Mouse (Mus musculus) limb, embryonic 14.5 days (tissue): ENCODE measurements at regions not wholly inside any gene's neighbourhood (a gene's known extent, or its start where the extent isn't known, plus 50 kb on each side); places are given as distances from the start of the nearest gene placed in this dataset.

Source experiments
- ATAC-seq: fragments of 200-750 bp; cut with Nextera tagmentation; 2 replicates; pipeline ENCODE4 v1.8.0; 2017; ENCODE audit warnings: low read depth, moderate number of reproducible peaks, moderate TSS enrichment; ENCODE audit not compliant: low FRiP score
- DNase-seq: peaks from one replicate; pipeline ENCODE4 v3.0.0-alpha.2; 2015; ENCODE audit warnings: low spot score
- H3K27ac ChIP-seq: fragments of 300-500 bp; sonication (generic); replicated peaks from 2 replicates; pipeline ENCODE4 v1.5.1; 2014; ENCODE audit warnings: low read depth, mild to moderate bottlenecking, low read length, moderate library complexity, mixed read lengths
- H3K27me3 ChIP-seq: fragments of 300-500 bp; sonication (generic); 2 replicates; pipeline ENCODE4 v1.6.1; 2014; ENCODE audit warnings: low read length, mixed read lengths; ENCODE audit not compliant: control insufficient read depth, insufficient read depth
- H3K36me3 ChIP-seq: fragments of 300-500 bp; sonication (generic); 2 replicates; pipeline ENCODE4 v1.6.1; 2014; ENCODE audit warnings: mild to moderate bottlenecking, low read length, moderate library complexity, mixed read lengths; ENCODE audit not compliant: control insufficient read depth, insufficient read depth
- H3K4me1 ChIP-seq: fragments of 300-500 bp; sonication (generic); 2 replicates; pipeline ENCODE4 v1.6.1; 2014; ENCODE audit warnings: antibody characterized with exemption, low read length, mixed read lengths; ENCODE audit not compliant: control insufficient read depth, insufficient read depth
- H3K4me2 ChIP-seq: fragments of 300-500 bp; sonication (generic); replicated peaks from 2 replicates; pipeline ENCODE4 v1.6.1; 2014; ENCODE audit warnings: low read depth, mild to moderate bottlenecking, low read length, moderate library complexity; ENCODE audit not compliant: severe bottlenecking
- H3K4me3 ChIP-seq: fragments of 300-500 bp; sonication (generic); replicated peaks from 2 replicates; pipeline ENCODE4 v1.5.1; 2014; ENCODE audit warnings: low read length
- H3K9ac ChIP-seq: fragments of 300-500 bp; sonication (generic); 2 replicates; pipeline ENCODE4 v1.6.1; 2014; ENCODE audit warnings: mild to moderate bottlenecking, low read depth, low read length, moderate library complexity; ENCODE audit not compliant: severe bottlenecking
- H3K9me3 ChIP-seq: fragments of 300-500 bp; sonication (generic); 2 replicates; pipeline ENCODE4 v1.6.1; 2016; ENCODE audit warnings: low read length; ENCODE audit not compliant: control insufficient read depth
- POLR2A ChIP-seq: fragments of 200-500 bp; IDR thresholded peaks from 2 replicates; pipeline ENCODE4 v1.8.0; 2012; ENCODE audit warnings: inconsistent platforms, mild to moderate bottlenecking, moderate library complexity, borderline replicate concordance; ENCODE audit not compliant: insufficient read depth, insufficient read length; ENCODE audit errors: extremely low read depth
- WGBS: fragments of 180-500 bp; shearing (Covaris S2); extraction: QIAGEN DNeasy Blood & Tissue Kit; methylation state at CpG from one replicate; pipeline ENCODE4 v1.1.7; 2014; 5-methylcytosine and 5-hydroxymethylcytosine counted together

GRCm38 (mm10) chr13:82899686-82900085 is 604.1 kb upstream of the Mef2c start:
- H3K36me3 ChIP-seq, result no peaks in the 10 kb centered on the region
- no peak overlapping the region for H3K4me3 ChIP-seq
- no peaks in the 10 kb centered on the region for H3K9me3 ChIP-seq
- 65% methylated on average over 4 of the region's 4 CpGs for WGBS
- DNase-seq, result no peak
- H3K4me1 ChIP-seq, result no peaks in the 10 kb centered on the region
- TF ChIP-seq POLR2A, result no peak
- H3K9ac ChIP-seq, result no peak overlapping the region
- no peaks in the 10 kb centered on the region for H3K27me3 ChIP-seq
- no peak overlapping the region for H3K27ac ChIP-seq
- no peak overlapping the region for H3K4me2 ChIP-seq
- ATAC-seq, result no peak

- ATAC-seq (no peak), DNase-seq (no peak)
- Histone ChIP-seq H3K9ac (no peak overlapping the region), H3K4me2 (no peak overlapping the region), H3K4me3 (no peak overlapping the region), H3K9me3 (no peaks in the 10 kb centered on the region), H3K27ac (no peak overlapping the region), H3K36me3 (no peaks in the 10 kb centered on the region), H3K4me1 (no peaks in the 10 kb centered on the region), H3K27me3 (no peaks in the 10 kb centered on the region)
- no peak for TF ChIP-seq POLR2A
- 87% methylated on average over 4 of the region's 4 CpGs for WGBS
Measured at GRCm38 (mm10) chr13:82902160-82902559, 601.7 kb upstream of the Mef2c start.

DNA sequence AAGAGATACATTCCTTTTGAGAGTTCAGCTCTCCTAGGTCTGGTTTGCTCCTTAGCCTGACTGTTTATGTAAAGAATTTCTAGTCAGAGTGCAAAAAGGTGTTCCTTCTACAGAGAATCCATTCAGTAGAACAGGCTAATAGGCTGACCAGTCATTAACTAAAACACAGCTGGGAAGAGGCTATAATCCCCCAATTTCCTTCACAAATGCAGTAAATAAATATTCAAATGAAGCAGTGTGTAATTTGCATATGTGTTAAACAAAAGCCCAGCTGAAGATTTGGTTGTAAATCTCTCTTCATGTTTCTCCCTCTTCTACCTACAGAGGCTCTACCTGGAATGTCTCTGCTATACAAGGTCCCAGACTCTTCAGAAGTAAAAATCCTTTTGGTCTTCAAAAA is 600.2 kb upstream of the Mef2c start:
- no peaks in the 10 kb centered on the region for H3K4me1 ChIP-seq
- DNase-seq (no peak), ATAC-seq (no peak)
- no peak overlapping the region for H3K4me3 ChIP-seq
- no peak overlapping the region for H3K9ac ChIP-seq
- H3K9me3 ChIP-seq, result no peaks in the 10 kb centered on the region
- H3K27me3 ChIP-seq, result no peaks in the 10 kb centered on the region
- TF ChIP-seq POLR2A, result no peak
- no peak overlapping the region for H3K4me2 ChIP-seq
- H3K27ac ChIP-seq, result no peak overlapping the region
- no peaks in the 10 kb centered on the region for H3K36me3 ChIP-seq

- DNase-seq (no peak), ATAC-seq (no peak)
- no peaks in the 10 kb centered on the region for H3K9me3 ChIP-seq
- H3K4me2 ChIP-seq, result no peak overlapping the region
- no peak overlapping the region for H3K4me3 ChIP-seq
- TF ChIP-seq POLR2A, result no peak
- WGBS, result 87% methylated on average over 4 of the region's 4 CpGs
- no peaks in the 10 kb centered on the region for H3K36me3 ChIP-seq
- H3K4me1 ChIP-seq, result no peaks in the 10 kb centered on the region
- H3K9ac ChIP-seq, result no peak overlapping the region
- no peak overlapping the region for H3K27ac ChIP-seq
- H3K27me3 ChIP-seq, result no peaks in the 10 kb centered on the region
Measured at GRCm38 (mm10) chr13:82907689-82908088, 596.1 kb upstream of the Mef2c start.

GRCm38 (mm10) chr13:82909151-82909550 is 594.7 kb upstream of the Mef2c start:
- WGBS, result 88% methylated on average over 4 of the region's 4 CpGs
- Histone ChIP-seq H3K9ac (no peak overlapping the region), H3K27ac (no peak overlapping the region), H3K4me1 (no peaks in the 10 kb centered on the region), H3K4me3 (no peak overlapping the region), H3K4me2 (no peak overlapping the region), H3K36me3 (no peaks in the 10 kb centered on the region), H3K9me3 (no peaks in the 10 kb centered on the region), H3K27me3 (no peaks in the 10 kb centered on the region)
- ATAC-seq, result no peak
- TF ChIP-seq POLR2A, result no peak
- no peak for DNase-seq

DNA sequence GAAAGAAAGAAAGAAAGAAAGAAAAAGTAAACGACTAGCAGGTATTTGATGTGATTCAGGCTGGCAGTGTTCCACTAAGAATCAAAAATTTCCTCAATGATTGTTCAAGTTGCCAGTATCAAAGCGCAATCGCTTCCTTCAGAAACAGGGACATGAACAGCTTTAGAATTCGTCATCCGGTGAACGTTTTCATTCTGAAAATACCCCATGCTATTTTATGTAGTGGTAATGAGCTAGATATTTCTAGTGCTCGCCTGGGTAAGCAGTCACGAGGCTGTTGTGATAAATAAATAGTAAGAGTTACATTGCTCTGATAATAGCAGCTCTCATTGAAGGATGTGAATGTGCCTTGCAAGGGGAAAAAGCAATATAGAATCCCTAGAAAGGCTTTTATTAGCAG is 591.0 kb upstream of the Mef2c start:
- H3K4me3 ChIP-seq, result no peak overlapping the region
- ATAC-seq (no peak), DNase-seq (no peak)
- no peak overlapping the region for H3K27ac ChIP-seq
- no peaks in the 10 kb centered on the region for H3K9me3 ChIP-seq
- no peaks in the 10 kb centered on the region for H3K4me1 ChIP-seq
- H3K36me3 ChIP-seq, result no peaks in the 10 kb centered on the region
- 64% methylated on average over 8 of the region's 8 CpGs for whole genome bisulfite sequencing
- TF ChIP-seq POLR2A, result no peak
- H3K27me3 ChIP-seq, result no peaks in the 10 kb centered on the region
- H3K9ac ChIP-seq, result no peak overlapping the region
- no peak overlapping the region for H3K4me2 ChIP-seq
